Mouse (Mus musculus) MEL (cell line): ENCODE results near the gene Gm20388. TPM values are rescaled to one million over a fixed set of nuclear protein-coding genes. Genes with fewer than 3 reads are reported as not detected.

Experiments used
- DNase-seq: peaks from one replicate; pipeline ENCODE4 v3.0.0; 2011; ENCODE audit warnings: low read depth, low spot score
- H3K27ac ChIP-seq: 2 replicates; pipeline ENCODE4 v1.5.1; 2012; ENCODE audit warnings: low read depth, mild to moderate bottlenecking, control low read depth, low read length, moderate library complexity; ENCODE audit not compliant: control insufficient read depth
- H3K27me3 ChIP-seq, 2 experiments: fragments of 150-350 bp in 1 of 2; sonication (generic) in 1 of 2; 2 replicates each; pipeline ENCODE4 v1.6.1; 2012; ENCODE audit warnings: low read length in 2 of 2, mild to moderate bottlenecking in 2 of 2, improper control_type of control experiment in 1 of 2, moderate library complexity in 1 of 2; ENCODE audit not compliant: insufficient read depth in 2 of 2, control insufficient read depth in 1 of 2
- H3K36me3 ChIP-seq, 2 experiments: 2 replicates each; pipeline ENCODE4 v1.6.1; 2012 to 2014; ENCODE audit warnings: low read length in 2 of 2, improper control_type of control experiment in 1 of 2, inconsistent platforms in 1 of 2, mild to moderate bottlenecking in 1 of 2; ENCODE audit not compliant: insufficient read depth in 2 of 2, control insufficient read depth in 1 of 2
- H3K4me1 ChIP-seq, 2 experiments: fragments of 150-350 bp in 1 of 2; sonication (generic) in 1 of 2; 2 replicates each; pipeline ENCODE4 v1.6.1; 2012; ENCODE audit warnings: low read length in 2 of 2, improper control_type of control experiment in 1 of 2, mild to moderate bottlenecking in 1 of 2; ENCODE audit not compliant: insufficient read depth in 2 of 2, control insufficient read depth in 1 of 2
- H3K4me3 ChIP-seq, 2 experiments: fragments of 150-350 bp in 1 of 2; sonication (generic) in 1 of 2; 2 replicates each; pipeline ENCODE4 v1.5.1; 2012; ENCODE audit warnings: low read depth in 2 of 2, low read length in 2 of 2, mild to moderate bottlenecking in 2 of 2, moderate library complexity in 2 of 2, control low read depth in 1 of 2, improper control_type of control experiment in 1 of 2; ENCODE audit not compliant: control insufficient read depth in 1 of 2, insufficient read depth in 1 of 2
- H3K79me2 ChIP-seq: 2 replicates; pipeline ENCODE4 v1.6.1; 2012; ENCODE audit warnings: mild to moderate bottlenecking, low read length, moderate library complexity; ENCODE audit not compliant: control insufficient read depth, poor library complexity, insufficient read depth
- H3K9ac ChIP-seq: 2 replicates; pipeline ENCODE4 v1.6.1; 2012; ENCODE audit warnings: low read depth, mild to moderate bottlenecking, control low read depth, low read length, moderate library complexity; ENCODE audit not compliant: control insufficient read depth, poor library complexity, severe bottlenecking
- H3K9me3 ChIP-seq: fragments of 150-350 bp; sonication (generic); replicated peaks from 2 replicates; pipeline ENCODE4 v1.6.1; 2012; ENCODE audit warnings: mild to moderate bottlenecking, low read length, improper control_type of control experiment, moderate library complexity; ENCODE audit not compliant: insufficient read depth
- CHD1 ChIP-seq: IDR thresholded peaks from 2 replicates; pipeline ENCODE4 v1.6.1; 2012; ENCODE audit warnings: low read depth, mild to moderate bottlenecking, inconsistent platforms, low read length, improper control_type of control experiment
- CHD2 ChIP-seq: IDR thresholded peaks from 2 replicates; pipeline ENCODE4 v1.6.1; 2011; ENCODE audit warnings: low read length, improper control_type of control experiment
- EP300 ChIP-seq, 2 experiments: IDR thresholded peaks; 2 replicates each; pipeline ENCODE4 v1.6.1; 2011; ENCODE audit warnings: improper control_type of control experiment in 2 of 2, low read length in 2 of 2, low read depth in 1 of 2, mild to moderate bottlenecking in 1 of 2
- GABPA ChIP-seq: IDR thresholded peaks from 2 replicates; pipeline ENCODE4 v1.6.1; 2012; ENCODE audit warnings: low read depth, mild to moderate bottlenecking, inconsistent platforms, low read length, improper control_type of control experiment, moderate library complexity
- GATA1 ChIP-seq: IDR thresholded peaks from 2 replicates; pipeline ENCODE4 v1.6.1; 2011; ENCODE audit warnings: low read depth, low read length, improper control_type of control experiment
- HCFC1 ChIP-seq: IDR thresholded peaks from 2 replicates; pipeline ENCODE4 v1.6.1; 2012; ENCODE audit warnings: low read depth, mild to moderate bottlenecking, inconsistent platforms, low read length, improper control_type of control experiment, moderate library complexity
- JUND ChIP-seq: IDR thresholded peaks from 2 replicates; pipeline ENCODE4 v1.6.1; 2011; ENCODE audit warnings: low read depth, mild to moderate bottlenecking, improper control_type of control experiment, low read length
- MAFK ChIP-seq: IDR thresholded peaks from 2 replicates; pipeline ENCODE4 v1.6.1; 2011; ENCODE audit warnings: low read depth, mild to moderate bottlenecking, low read length, improper control_type of control experiment, borderline replicate concordance
- MAX ChIP-seq: IDR thresholded peaks from 2 replicates; pipeline ENCODE4 v1.6.1; 2011; ENCODE audit warnings: low read length, improper control_type of control experiment
- MEF2A ChIP-seq: IDR thresholded peaks from 2 replicates; pipeline ENCODE4 v1.6.1; 2014; ENCODE audit warnings: low read depth, mild to moderate bottlenecking, inconsistent platforms, low read length, improper control_type of control experiment; ENCODE audit not compliant: poor library complexity, insufficient replicate concordance, severe bottlenecking; ENCODE audit errors: extremely low read depth
- MXI1 ChIP-seq: IDR thresholded peaks from 2 replicates; pipeline ENCODE4 v1.6.1; 2011; ENCODE audit warnings: mild to moderate bottlenecking, low read depth, low read length, improper control_type of control experiment
- MYB ChIP-seq: IDR thresholded peaks from 2 replicates; pipeline ENCODE4 v1.6.1; 2011; ENCODE audit warnings: mild to moderate bottlenecking, low read depth, low read length, improper control_type of control experiment
- MYC ChIP-seq: IDR thresholded peaks from 2 replicates; pipeline ENCODE4 v1.6.1; 2011; ENCODE audit warnings: low read depth, mild to moderate bottlenecking, low read length, improper control_type of control experiment, moderate library complexity
- POLR2AphosphoS2 ChIP-seq: IDR thresholded peaks from 2 replicates; pipeline ENCODE4 v1.6.1; 2011; ENCODE audit warnings: low read length, improper control_type of control experiment
- POLR2AphosphoS5 ChIP-seq: IDR thresholded peaks from 2 replicates; pipeline ENCODE4 v1.6.1; 2012; ENCODE audit warnings: low read depth, borderline replicate concordance, mild to moderate bottlenecking, inconsistent platforms, low read length, moderate library complexity, mixed read lengths
- SIN3A ChIP-seq: IDR thresholded peaks from 2 replicates; pipeline ENCODE4 v1.6.1; 2012; ENCODE audit warnings: low read length, improper control_type of control experiment, inconsistent platforms
- TCF12 ChIP-seq: IDR thresholded peaks from 2 replicates; pipeline ENCODE4 v1.6.1; 2014; ENCODE audit warnings: low read depth, mild to moderate bottlenecking, inconsistent platforms, low read length, improper control_type of control experiment, moderate library complexity
- USF1 ChIP-seq: IDR thresholded peaks from 2 replicates; pipeline ENCODE4 v1.6.1; 2014; ENCODE audit warnings: low read depth, mild to moderate bottlenecking, inconsistent platforms, low read length, improper control_type of control experiment, moderate library complexity
- ZC3H11A ChIP-seq: IDR thresholded peaks from 2 replicates; pipeline ENCODE4 v1.6.1; 2012; ENCODE audit warnings: low read depth, mild to moderate bottlenecking, inconsistent platforms, low read length, improper control_type of control experiment
- ZKSCAN1 ChIP-seq: IDR thresholded peaks from 2 replicates; pipeline ENCODE4 v1.6.1; 2012; ENCODE audit warnings: low read depth, mild to moderate bottlenecking, inconsistent platforms, low read length, improper control_type of control experiment, moderate library complexity
- ZNF384 ChIP-seq: IDR thresholded peaks from 2 replicates; pipeline ENCODE4 v1.6.1; 2012; ENCODE audit warnings: low read depth, mild to moderate bottlenecking, inconsistent platforms, low read length, improper control_type of control experiment
- polyA plus RNA-seq, 2 experiments: library from polyadenylated mRNA; stranded (reverse) in 1 of 2; unstranded in 1 of 2; fragments of >175 nt in 1 of 2; fragments of >200 nt in 1 of 2; gene quantifications; 2 replicates each; pipeline versions ENCODE4 v1.2.1 to v1.2.4; 2012; ENCODE audit warnings: low replicate concordance in 2 of 2, low read depth in 1 of 2; ENCODE audit not compliant: insufficient read length in 2 of 2, insufficient read depth in 1 of 2, missing spikeins in 1 of 2
- total RNA-seq: library from RNA; depleted of rRNA; stranded (reverse); fragments of 300-350 nt; gene quantifications from 2 replicates; pipeline ENCODE4 v1.2.3, GENCODE M21; 2012

Gene Gm20388
- total and polyA plus RNA-seq, 3 experiments = 11.1 to 17.8 TPM; not detected in 1

- no peaks in the 10 kb centered on the region for H3K4me1 ChIP-seq
- H3K27me3 ChIP-seq = peaks cover 0 to 1% of the 10 kb centered on the region in 2 experiments; a peak in 1 of 4 replicates
- H3K9ac ChIP-seq = no peak overlapping the region
- no peak overlapping the region for H3K4me3 ChIP-seq
- no peaks in the 10 kb centered on the region for H3K36me3 ChIP-seq
- H3K9me3 ChIP-seq = no peaks in the 10 kb centered on the region
- TF ChIP-seq MYC (no peak), EP300 (IDR thresholded peaks at IDR 0.05; ENCODE audit: low read depth in 1 of 2, low read length in 2 of 2) (no peak), HCFC1 (no peak), CHD1 (no peak), CHD2 (no peak), POLR2AphosphoS5 (no peak), ZC3H11A (no peak)
- no peaks in the 10 kb centered on the region for H3K79me2 ChIP-seq
- no peak for DNase-seq
- no peak overlapping the region for H3K27ac ChIP-seq
Measured at GRCm38 (mm10) chr8:120162404-120162752, 251.7 kb downstream of the Gm20388 start.

DNA sequence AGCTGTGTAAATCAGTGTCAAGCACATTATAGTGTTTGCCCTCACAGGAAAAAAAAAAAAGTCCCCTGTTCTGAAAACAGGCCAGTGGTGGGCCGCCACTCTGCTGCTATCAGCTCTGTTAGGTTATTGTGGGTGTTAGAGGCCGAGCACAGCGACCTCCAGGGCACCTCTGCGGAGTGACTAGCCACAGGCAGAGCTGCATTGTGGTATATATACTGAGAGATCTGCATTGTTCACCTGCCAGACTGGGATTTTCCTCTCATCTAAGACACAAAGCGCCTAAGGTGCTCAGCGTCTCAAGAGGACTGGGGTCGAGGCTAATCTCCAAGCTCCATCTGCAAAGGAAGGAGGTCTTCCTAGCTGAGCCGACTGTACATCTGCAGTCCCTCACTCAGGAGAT, 252.7 kb downstream of the Gm20388 start:
- H3K27me3 ChIP-seq = peaks cover 0 to 1% of the 10 kb centered on the region in 2 experiments; a peak in 1 of 4 replicates
- H3K27ac ChIP-seq = no peak overlapping the region
- no peak for DNase-seq
- H3K36me3 ChIP-seq = no peaks in the 10 kb centered on the region
- no peak overlapping the region for H3K9ac ChIP-seq
- no peaks in the 10 kb centered on the region for H3K79me2 ChIP-seq
- H3K4me1 ChIP-seq = no peaks in the 10 kb centered on the region
- TF ChIP-seq SIN3A (no peak), CHD2 (no peak), MYC (no peak), MAFK (no peak), MAX (no peak), USF1 (no peak), ZNF384 (no peak), GABPA (no peak), JUND (no peak), CHD1 (no peak), MEF2A (no peak)
- TF ChIP-seq, all 39 proteins: peak for 0
- no peaks in the 10 kb centered on the region for H3K9me3 ChIP-seq
- H3K4me3 ChIP-seq = no peak overlapping the region

DNA sequence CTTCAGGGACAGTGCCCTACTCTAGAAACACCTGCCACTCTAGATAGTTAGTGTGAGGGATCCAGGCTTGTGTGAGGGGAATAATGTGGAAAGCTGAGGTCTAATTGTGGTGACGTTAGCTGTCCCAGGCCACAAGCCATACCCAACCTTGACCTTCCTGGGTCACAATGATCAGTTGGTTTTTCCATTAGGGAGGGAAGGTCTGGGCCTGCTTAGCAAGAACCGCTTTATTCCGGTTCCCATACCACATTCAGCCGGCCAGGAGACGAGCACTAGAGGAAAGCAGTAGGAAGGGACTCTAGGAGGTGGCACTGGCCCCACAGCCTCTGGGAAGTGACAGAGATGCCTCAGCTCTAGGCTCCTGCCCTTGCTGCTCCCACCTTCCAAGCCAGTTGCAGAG, 253.4 kb downstream of the Gm20388 start:
- TF ChIP-seq MXI1 = no peak
- TF ChIP-seq TCF12 = no peak
- TF ChIP-seq GATA1 = no peak
- no peak for TF ChIP-seq MYB
- TF ChIP-seq CHD2 = no peak
- no peak for TF ChIP-seq EP300 (IDR thresholded peaks at IDR 0.05; ENCODE audit: low read depth in 1 of 2, low read length in 2 of 2)
- TF ChIP-seq POLR2AphosphoS2 = no peak
- no peak for TF ChIP-seq ZKSCAN1
- TF ChIP-seq, all 39 proteins: peak for 0
- Histone ChIP-seq H3K9me3 (no peaks in the 10 kb centered on the region), H3K27ac (no peak overlapping the region), H3K9ac (no peak overlapping the region), H3K36me3 (no peaks in the 10 kb centered on the region), H3K4me1 (no peaks in the 10 kb centered on the region), H3K27me3 (peaks cover 0 to 1% of the 10 kb centered on the region in 2 experiments; a peak in 2 of 4 replicates), H3K79me2 (no peaks in the 10 kb centered on the region), H3K4me3 (no peak overlapping the region)
- no peak for DNase-seq
